Mouse (Mus musculus): ENCODE measurements around the gene Mink1.

- TF ChIP-seq CTCF (IDR thresholded peaks at IDR 0.05; ENCODE audit: low read depth) (no peak), EP300 (optimal IDR thresholded peaks at IDR 0.05) (no peak)
These were observed 76.1 kb downstream of the Mink1 start, which contains the start of gene Gp1ba for GRCm38 (mm10) chr11:70638714-70639278.
